Mouse (Mus musculus) C3H10T1/2 (cell line): Measurements from ENCODE around the gene Fig4. TPM values are rescaled to one million over a fixed set of nuclear protein-coding genes. Genes with fewer than 3 reads are reported as not detected.

Experiments
- polyA plus RNA-seq, 2 experiments: library from polyadenylated mRNA; unstranded; fragments of >200 nt; fragmentation: generic; extraction: Trizol; gene quantifications; one replicate each; pipeline ENCODE4 v1.2.1; 2012; ENCODE audit warnings: missing spikeins in 2 of 2

Gene Fig4
- polyA plus RNA-seq = 10 to 100 TPM in 1 of 2 experiments, 1 to 10 TPM in 1; 4.3 to 23.1 TPM

GRCm38 (mm10) chr10:41302689-41303431, at the start of gene Fig4:
Gene Fig4, minus strand, starts transcription at chr10:41303260.

GRCm38 (mm10) chr10:41303639-41304444, 782 bp upstream of the Fig4 start, which contains the start of gene Ak9:
Gene Ak9, plus strand, starts transcription at chr10:41303980.

Other genes starting within 250 kb of the Fig4 start
- gene Gpr6, start 231.0 kb downstream of the Fig4 start, polyA plus RNA-seq = not detected
- gene Ak9, start 720 bp upstream of the Fig4 start, polyA plus RNA-seq = under 1 TPM; under 0.01 to 0.01 TPM
- 10 to 100 TPM in 1 of 2 experiments, 1 to 10 TPM in 1; 1.9 to 13.6 TPM for gene Zbtb24, start 147.1 kb upstream of the Fig4 start, polyA plus RNA-seq
- gene Mical1, start 173.1 kb upstream of the Fig4 start, polyA plus RNA-seq = 10 to 100 TPM in 1 of 2 experiments, 1 to 10 TPM in 1; 7.6 to 18.9 TPM
- gene Smpd2, start 187.1 kb upstream of the Fig4 start, polyA plus RNA-seq = 10 to 100 TPM; 30.5 to 64.0 TPM
- under 1 TPM; 0.05 to 0.28 TPM for gene Ppil6, start 187.2 kb upstream of the Fig4 start, polyA plus RNA-seq
- gene Cd164, start 216.2 kb upstream of the Fig4 start, polyA plus RNA-seq = 10 to 100 TPM in 1 of 2 experiments, 1 to 10 TPM in 1; 9.6 to 53.6 TPM